Comparison of ENCODE assay signal across 9 mouse cellular contexts in the genomic region with DNA sequence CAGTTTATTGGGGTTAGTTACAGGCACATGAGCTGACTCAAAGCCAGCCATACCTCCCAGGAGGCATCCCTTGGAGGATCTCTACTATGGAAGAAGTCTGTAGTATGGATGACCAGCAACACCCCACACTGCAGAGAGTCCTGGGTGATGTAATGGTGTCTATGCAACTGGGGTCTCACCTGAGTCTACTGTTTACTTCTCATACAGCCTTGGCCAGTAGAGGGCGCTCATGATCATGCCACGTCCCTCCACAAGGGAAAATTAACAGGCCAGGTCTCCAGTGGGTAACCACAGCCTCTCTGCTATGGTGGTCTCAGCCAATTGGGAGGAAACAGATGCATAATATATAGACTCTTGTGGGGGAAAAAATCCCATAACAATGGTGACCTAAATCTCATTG.
DNase-seq lines count a peak whose midpoint lies in the region; ATAC-seq and TF ChIP-seq lines count a peak whose summit lies in the region.
"Had no signal": no experiment of that assay in that cellular context is flagged by ENCODE, and none has a peak within 500 bp of the region (broad histone marks: within the 10 kb centered on the region; RNA-seq: fewer than 3 reads in every experiment).

No protein-coding gene starts in this region.

- TF ChIP-seq CTCF in forebrain, postnatal 0 days (IDR thresholded peaks at IDR 0.05; ENCODE audit: low read depth), result peak; percentile 63
- peak; percentile 71 for TF ChIP-seq CTCF in cortical plate, adult 2 months (IDR thresholded peaks at IDR 0.05; ENCODE audit: extremely low read depth, insufficient read depth, low read length)

- no peak for DNase-seq in forebrain, postnatal 0 days
- peak; percentile 61 for DNase-seq in midbrain, embryonic 14.5 days
- peak; percentile 18 to 27 for DNase-seq in layer of hippocampus, postnatal 36 days

- no peak overlapping the region for H3K4me2 ChIP-seq in forebrain, postnatal 0 days (ENCODE audit: low read depth)
- no peak overlapping the region for H3K4me2 ChIP-seq in forebrain, embryonic 15.5 days (replicated peaks)
- H3K4me2 ChIP-seq in midbrain, embryonic 14.5 days (ENCODE audit: low read length), result no peak overlapping the region
- no peak overlapping the region for H3K4me2 ChIP-seq in midbrain, embryonic 15.5 days
- H3K4me2 ChIP-seq: midbrain, embryonic 12.5 days had no signal

- H3K27me3 ChIP-seq in forebrain, postnatal 0 days (ENCODE audit: insufficient read depth, low read length), result no peaks in the 10 kb centered on the region
- H3K27me3 ChIP-seq in forebrain, embryonic 15.5 days, result no peaks in the 10 kb centered on the region
- H3K27me3 ChIP-seq in midbrain, embryonic 14.5 days (ENCODE audit: control insufficient read depth, insufficient read depth, low read length), result no peaks in the 10 kb centered on the region
- H3K27me3 ChIP-seq in midbrain, embryonic 15.5 days (replicated peaks), result no peaks in the 10 kb centered on the region
- H3K27me3 ChIP-seq: midbrain, embryonic 12.5 days had no signal

- WGBS in forebrain, postnatal 0 days, result 24% methylated on average over 2 of the region's 2 CpGs
- 20% methylated on average over 2 of the region's 2 CpGs for WGBS in forebrain, embryonic 15.5 days
- 23% methylated on average over 2 of the region's 2 CpGs for whole genome bisulfite sequencing in midbrain, embryonic 14.5 days
- 24% methylated on average over 2 of the region's 2 CpGs for WGBS in midbrain, embryonic 15.5 days

- H3K4me3 ChIP-seq in forebrain, postnatal 0 days (ENCODE audit: low read depth, low read length), result no peak overlapping the region
- no peak overlapping the region for H3K4me3 ChIP-seq in forebrain, embryonic 15.5 days
- H3K4me3 ChIP-seq in midbrain, embryonic 14.5 days (replicated peaks; ENCODE audit: low read depth, low read length), result no peak overlapping the region
- no peak overlapping the region for H3K4me3 ChIP-seq in midbrain, embryonic 15.5 days
- H3K4me3 ChIP-seq in cortical plate, adult 2 months (ENCODE audit: insufficient read depth, low read length), result no peak overlapping the region
- H3K4me3 ChIP-seq: midbrain, embryonic 12.5 days had no signal

- TF ChIP-seq POLR2A in cortical plate, adult 2 months (IDR thresholded peaks at IDR 0.05; ENCODE audit: extremely low read depth, insufficient read depth, low read length), result no peak

- ATAC-seq in forebrain, postnatal 0 days, result no peak
- ATAC-seq in forebrain, embryonic 15.5 days (replicated peaks), result no peak
- no peak for ATAC-seq in midbrain, embryonic 14.5 days (ENCODE audit: low FRiP score, low TSS enrichment)
- no peak for ATAC-seq in midbrain, embryonic 15.5 days (replicated peaks)
- peak; percentile 60; the same call in 1 of the 2 replicates for ATAC-seq in neutrophil, adult 5-6 weeks (ENCODE audit: extremely low read depth, insufficient number of reproducible peaks, low FRiP score, poor library complexity, severe bottlenecking)
- no peak for ATAC-seq in erythroblast, adult 5-6 weeks (replicated peaks; ENCODE audit: low FRiP score, poor library complexity, severe bottlenecking)

- no peaks in the 10 kb centered on the region for H3K36me3 ChIP-seq in forebrain, postnatal 0 days (ENCODE audit: insufficient read depth)
- no peaks in the 10 kb centered on the region for H3K36me3 ChIP-seq in forebrain, embryonic 15.5 days
- no peaks in the 10 kb centered on the region for H3K36me3 ChIP-seq in midbrain, embryonic 14.5 days (ENCODE audit: control insufficient read depth, insufficient read depth, low read length)
- no peaks in the 10 kb centered on the region for H3K36me3 ChIP-seq in midbrain, embryonic 15.5 days (replicated peaks)
- H3K36me3 ChIP-seq: midbrain, embryonic 12.5 days had no signal

- H3K9me3 ChIP-seq in forebrain, postnatal 0 days (ENCODE audit: low read length), result no peaks in the 10 kb centered on the region
- H3K9me3 ChIP-seq in forebrain, embryonic 15.5 days, result no peaks in the 10 kb centered on the region
- no peaks in the 10 kb centered on the region for H3K9me3 ChIP-seq in midbrain, embryonic 14.5 days (ENCODE audit: control insufficient read depth, low read length)
- H3K9me3 ChIP-seq in midbrain, embryonic 15.5 days, result no peaks in the 10 kb centered on the region
- H3K9me3 ChIP-seq: midbrain, embryonic 12.5 days had no signal

- H3K4me1 ChIP-seq in forebrain, postnatal 0 days (ENCODE audit: insufficient read depth), result no peaks in the 10 kb centered on the region
- H3K4me1 ChIP-seq in forebrain, embryonic 15.5 days, result 0 out of 2 replicates have a peak, but pooled peaks cover 7% of the 10 kb centered on the region
- peaks cover 8% of the 10 kb centered on the region; the same call in 1 of the 2 replicates for H3K4me1 ChIP-seq in midbrain, embryonic 14.5 days (ENCODE audit: control insufficient read depth, insufficient read depth, low read length)
- H3K4me1 ChIP-seq in midbrain, embryonic 15.5 days, result peaks cover 5% of the 10 kb centered on the region; the same call in 1 of the 2 replicates
- no peaks in the 10 kb centered on the region for H3K4me1 ChIP-seq in cortical plate, adult 2 months (ENCODE audit: control insufficient read depth, insufficient read depth, low read length)

- no peak overlapping the region for H3K27ac ChIP-seq in forebrain, postnatal 0 days (ENCODE audit: low read depth, low read length)
- H3K27ac ChIP-seq in forebrain, embryonic 15.5 days (replicated peaks), result no peak overlapping the region
- no peak overlapping the region for H3K27ac ChIP-seq in midbrain, embryonic 14.5 days (replicated peaks; ENCODE audit: low read depth, low read length)
- H3K27ac ChIP-seq in midbrain, embryonic 15.5 days, result no peak overlapping the region
- no peak overlapping the region for H3K27ac ChIP-seq in cortical plate, adult 2 months (ENCODE audit: insufficient read depth, low read length)
- H3K27ac ChIP-seq: midbrain, embryonic 12.5 days had no signal

- H3K9ac ChIP-seq in forebrain, postnatal 0 days, result no peak overlapping the region
- H3K9ac ChIP-seq in forebrain, embryonic 15.5 days (replicated peaks), result no peak overlapping the region
- no peak overlapping the region for H3K9ac ChIP-seq in midbrain, embryonic 14.5 days (replicated peaks; ENCODE audit: low read length)
- no peak overlapping the region for H3K9ac ChIP-seq in midbrain, embryonic 15.5 days
- H3K9ac ChIP-seq: midbrain, embryonic 12.5 days had no signal
